Mouse (Mus musculus): Measurements from ENCODE around the gene Krtap21-1. TPM values are rescaled to one million over a fixed set of nuclear protein-coding genes. Genes with fewer than 3 reads are reported as not detected.

The Krtap21-1 gene
- polyA plus RNA-seq (2015; fragmentation: Nextera tagmentation; extraction: Ambion mirVana): not detected in 2 replicates

DNA sequence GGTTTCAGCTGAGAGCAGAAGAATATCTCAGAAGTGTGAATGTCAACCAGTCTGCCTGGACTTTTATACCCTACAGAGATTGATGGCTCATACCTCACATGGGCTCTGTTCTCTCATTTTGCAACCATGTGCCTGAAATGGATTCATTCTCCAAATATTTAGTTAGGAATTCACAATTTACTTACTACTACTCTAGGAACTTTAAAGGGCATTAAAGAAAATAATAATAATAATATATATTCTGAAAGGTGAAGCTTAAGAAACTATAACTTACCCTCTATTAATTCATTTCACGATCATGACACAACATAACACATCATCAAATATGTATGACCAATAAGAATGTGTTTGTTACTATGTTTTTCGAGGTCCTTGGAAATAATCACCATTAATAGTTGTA, at the start of gene Krtap21-1:
Gene Krtap21-1 (minus strand): TSS at position 101 of the 400 bp plus-strand sequence.
- Histone ChIP-seq H3K9ac (ENCODE audit: low read depth, low read length) (no peak within 1 kb of the TSS), H3K36me3 (ENCODE audit: control insufficient read depth, insufficient read depth, low read length) (no peaks in the 10 kb centered on the region), H3K27ac (ENCODE audit: low read length) (no peak within 1 kb of the TSS), H3K27me3 (replicated peaks; ENCODE audit: control insufficient read depth, insufficient read depth, low read length) (no peaks in the 10 kb centered on the region), H3K4me2 (ENCODE audit: low read depth, low read length) (no peak within 1 kb of the TSS), H3K9me3 (ENCODE audit: control insufficient read depth, low read length) (no peaks in the 10 kb centered on the region), H3K4me1 (ENCODE audit: control insufficient read depth, insufficient read depth, low read length) (no peaks in the 10 kb centered on the region), H3K4me3 (ENCODE audit: low read length) (no peak within 1 kb of the TSS)
- ATAC-seq: no peak
- 81% methylated on average over 2 of the region's 2 CpGs for WGBS

DNA sequence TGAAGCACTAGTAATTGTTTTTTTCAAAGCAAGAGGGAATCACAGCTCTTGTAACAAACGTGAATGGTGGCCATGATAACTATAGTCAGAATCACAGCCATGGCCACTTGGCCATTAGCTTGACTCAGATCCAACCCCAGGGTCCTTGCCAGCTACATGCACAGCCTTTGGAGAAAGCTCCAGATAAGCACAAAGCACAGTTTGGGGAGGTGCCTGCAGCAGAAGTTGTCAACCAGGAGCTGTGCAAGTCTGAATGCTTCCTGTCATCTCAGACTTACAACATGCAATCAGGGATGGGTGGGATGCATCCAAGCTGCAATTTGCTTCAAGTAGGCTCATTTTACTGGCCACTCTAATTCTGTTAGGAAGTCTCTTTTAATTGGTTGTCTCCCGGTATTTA, 25.9 kb upstream of the Krtap21-1 start:
- H3K27me3 ChIP-seq (replicated peaks; ENCODE audit: control insufficient read depth, insufficient read depth, low read length): no peaks in the 10 kb centered on the region
- 86% methylated on average over 2 of the region's 2 CpGs for WGBS
- no peaks in the 10 kb centered on the region for H3K4me1 ChIP-seq (ENCODE audit: control insufficient read depth, insufficient read depth, low read length)
- no peak overlapping the region for H3K27ac ChIP-seq (ENCODE audit: low read length)
- H3K9ac ChIP-seq (ENCODE audit: low read depth, low read length): no peak overlapping the region
- H3K4me3 ChIP-seq (ENCODE audit: low read length): no peak overlapping the region
- ATAC-seq: no peak
- no peaks in the 10 kb centered on the region for H3K9me3 ChIP-seq (ENCODE audit: control insufficient read depth, low read length)
- no peaks in the 10 kb centered on the region for H3K36me3 ChIP-seq (ENCODE audit: control insufficient read depth, insufficient read depth, low read length)
- no peak overlapping the region for H3K4me2 ChIP-seq (ENCODE audit: low read depth, low read length)

DNA sequence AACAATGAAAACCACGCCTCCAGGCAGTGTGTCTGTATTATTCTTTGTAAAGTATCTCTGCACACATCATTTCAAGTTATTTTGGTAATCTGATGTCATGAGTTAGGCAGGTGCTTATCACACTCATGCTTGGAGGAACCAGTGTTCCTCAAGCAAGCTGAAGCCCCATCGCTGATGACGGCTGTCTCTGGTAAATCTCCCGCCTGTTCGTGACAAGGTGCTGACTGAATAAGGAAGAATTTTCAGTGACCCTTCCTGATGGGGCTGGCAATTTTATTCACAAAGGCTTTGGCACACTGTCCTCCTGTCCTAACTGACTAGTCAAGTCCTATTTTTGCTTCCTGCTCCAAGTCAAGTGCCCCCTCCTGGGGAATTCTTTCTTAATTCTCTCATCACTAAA, 21.6 kb upstream of the Krtap21-1 start:
- Histone ChIP-seq H3K4me1 (ENCODE audit: control insufficient read depth, insufficient read depth, low read length) (no peaks in the 10 kb centered on the region), H3K9ac (ENCODE audit: low read depth, low read length) (no peak overlapping the region), H3K9me3 (ENCODE audit: control insufficient read depth, low read length) (no peaks in the 10 kb centered on the region), H3K27ac (ENCODE audit: low read length) (no peak overlapping the region), H3K27me3 (replicated peaks; ENCODE audit: control insufficient read depth, insufficient read depth, low read length) (no peaks in the 10 kb centered on the region), H3K4me2 (ENCODE audit: low read depth, low read length) (no peak overlapping the region), H3K36me3 (ENCODE audit: control insufficient read depth, insufficient read depth, low read length) (no peaks in the 10 kb centered on the region), H3K4me3 (ENCODE audit: low read length) (no peak overlapping the region)
- no peak for ATAC-seq
- WGBS: 85% methylated on average over 5 of the region's 5 CpGs

DNA sequence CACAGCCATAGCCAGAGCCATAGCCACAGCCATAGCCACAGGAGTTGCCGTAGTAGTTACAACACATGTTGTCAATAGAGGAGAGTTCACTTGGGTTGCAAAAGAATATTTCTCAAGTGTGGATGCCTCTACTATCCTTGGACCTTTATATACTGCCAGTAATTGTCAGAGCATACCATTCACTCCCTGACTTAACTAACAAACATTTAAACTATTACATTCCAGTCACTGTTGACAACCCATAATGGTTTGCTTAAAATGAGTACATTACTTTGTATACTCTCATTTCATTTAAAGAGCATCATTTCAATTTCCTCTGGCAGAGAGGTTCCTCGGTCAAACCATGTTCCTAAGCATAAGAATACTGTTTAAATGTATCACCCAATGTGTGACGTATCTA, 16.3 kb upstream of the Krtap21-1 start, which contains the start of gene Krtap6-2:
Gene Krtap6-2 (minus strand): TSS at position 101 of the 400 bp plus-strand sequence.
- H3K27ac ChIP-seq (ENCODE audit: low read length): no peak within 1 kb of the TSS

DNA sequence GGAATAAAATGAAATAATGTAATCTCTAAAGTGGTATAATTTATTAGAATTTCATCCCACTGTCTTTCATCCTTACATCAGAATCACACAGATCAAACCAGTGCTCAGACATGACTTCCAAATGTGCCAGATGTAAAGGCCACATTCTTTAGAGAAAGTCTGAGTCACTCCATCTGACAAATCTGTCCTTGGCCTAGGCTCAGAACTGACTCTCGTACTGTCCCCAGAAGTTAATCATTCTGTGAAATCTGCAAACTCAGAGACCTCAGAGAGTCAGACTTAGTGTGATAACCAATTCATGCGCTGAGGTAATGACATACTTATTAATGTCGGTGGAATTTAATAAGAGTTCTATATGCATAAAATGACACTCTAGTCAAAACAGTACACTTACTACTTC, 12.6 kb upstream of the Krtap21-1 start:
- Histone ChIP-seq H3K4me3 (ENCODE audit: low read length) (no peak overlapping the region), H3K36me3 (ENCODE audit: control insufficient read depth, insufficient read depth, low read length) (no peaks in the 10 kb centered on the region), H3K27me3 (replicated peaks; ENCODE audit: control insufficient read depth, insufficient read depth, low read length) (no peaks in the 10 kb centered on the region), H3K9me3 (ENCODE audit: control insufficient read depth, low read length) (no peaks in the 10 kb centered on the region), H3K9ac (ENCODE audit: low read depth, low read length) (no peak overlapping the region), H3K4me2 (ENCODE audit: low read depth, low read length) (no peak overlapping the region), H3K4me1 (ENCODE audit: control insufficient read depth, insufficient read depth, low read length) (no peaks in the 10 kb centered on the region), H3K27ac (ENCODE audit: low read length) (no peak overlapping the region)
- no peak for ATAC-seq
- 86% methylated on average over 3 of the region's 3 CpGs for WGBS

More for the DNA sequence above, 16.3 kb upstream of the Krtap21-1 start, which contains the start of gene Krtap6-2:
- H3K4me2 ChIP-seq (ENCODE audit: low read depth, low read length): no peak within 1 kb of the TSS
- no peaks in the 10 kb centered on the region for H3K4me1 ChIP-seq (ENCODE audit: control insufficient read depth, insufficient read depth, low read length)
- ATAC-seq: no peak
- no peaks in the 10 kb centered on the region for H3K9me3 ChIP-seq (ENCODE audit: control insufficient read depth, low read length)
- H3K27me3 ChIP-seq (replicated peaks; ENCODE audit: control insufficient read depth, insufficient read depth, low read length): no peaks in the 10 kb centered on the region
- H3K4me3 ChIP-seq (ENCODE audit: low read length): no peak within 1 kb of the TSS
- 89% methylated on average over 3 of the region's 3 CpGs for WGBS
- H3K36me3 ChIP-seq (ENCODE audit: control insufficient read depth, insufficient read depth, low read length): no peaks in the 10 kb centered on the region
- H3K9ac ChIP-seq (ENCODE audit: low read depth, low read length): no peak within 1 kb of the TSS

DNA sequence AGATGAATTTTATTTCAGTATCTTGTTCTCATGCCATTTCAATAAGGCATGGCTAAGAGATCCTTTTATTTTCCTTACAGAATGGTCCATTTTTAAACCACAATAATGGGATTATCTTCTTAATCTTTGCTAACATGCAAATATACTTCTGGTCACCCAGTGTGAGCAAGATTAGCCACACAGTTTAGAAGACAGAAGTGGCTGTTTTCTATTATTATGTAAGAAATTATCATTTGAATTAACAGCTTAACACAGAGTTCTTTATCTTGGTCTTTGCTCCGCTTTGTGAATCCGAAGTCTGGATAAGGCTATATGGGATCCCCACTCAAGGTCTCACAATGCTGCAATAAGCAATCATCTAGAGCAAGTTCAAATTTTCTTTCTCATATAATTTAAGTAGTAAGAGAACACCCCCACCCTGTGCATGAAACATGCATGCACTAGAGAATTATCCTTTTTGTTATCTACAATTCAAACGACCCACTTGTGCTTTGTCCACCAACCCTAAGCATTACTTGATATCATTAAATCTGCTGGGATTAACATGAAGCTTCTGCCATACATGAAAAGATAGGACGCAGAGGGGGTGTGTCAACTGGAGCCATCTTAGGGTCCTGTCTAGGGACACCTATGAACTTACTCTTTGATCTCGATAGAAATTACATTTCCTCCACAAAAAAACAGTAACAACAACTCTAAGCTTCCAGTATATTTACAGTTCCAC, 6.8 kb upstream of the Krtap21-1 start:
- ATAC-seq: no peak
- 78% methylated on average over 5 of the region's 5 CpGs for WGBS
- Histone ChIP-seq H3K9ac (ENCODE audit: low read depth, low read length) (no peak overlapping the region), H3K27ac (ENCODE audit: low read length) (no peak overlapping the region), H3K4me1 (ENCODE audit: control insufficient read depth, insufficient read depth, low read length) (no peaks in the 10 kb centered on the region), H3K4me2 (ENCODE audit: low read depth, low read length) (no peak overlapping the region), H3K4me3 (ENCODE audit: low read length) (no peak overlapping the region), H3K27me3 (replicated peaks; ENCODE audit: control insufficient read depth, insufficient read depth, low read length) (no peaks in the 10 kb centered on the region), H3K36me3 (ENCODE audit: control insufficient read depth, insufficient read depth, low read length) (no peaks in the 10 kb centered on the region), H3K9me3 (ENCODE audit: control insufficient read depth, low read length) (no peaks in the 10 kb centered on the region)

DNA sequence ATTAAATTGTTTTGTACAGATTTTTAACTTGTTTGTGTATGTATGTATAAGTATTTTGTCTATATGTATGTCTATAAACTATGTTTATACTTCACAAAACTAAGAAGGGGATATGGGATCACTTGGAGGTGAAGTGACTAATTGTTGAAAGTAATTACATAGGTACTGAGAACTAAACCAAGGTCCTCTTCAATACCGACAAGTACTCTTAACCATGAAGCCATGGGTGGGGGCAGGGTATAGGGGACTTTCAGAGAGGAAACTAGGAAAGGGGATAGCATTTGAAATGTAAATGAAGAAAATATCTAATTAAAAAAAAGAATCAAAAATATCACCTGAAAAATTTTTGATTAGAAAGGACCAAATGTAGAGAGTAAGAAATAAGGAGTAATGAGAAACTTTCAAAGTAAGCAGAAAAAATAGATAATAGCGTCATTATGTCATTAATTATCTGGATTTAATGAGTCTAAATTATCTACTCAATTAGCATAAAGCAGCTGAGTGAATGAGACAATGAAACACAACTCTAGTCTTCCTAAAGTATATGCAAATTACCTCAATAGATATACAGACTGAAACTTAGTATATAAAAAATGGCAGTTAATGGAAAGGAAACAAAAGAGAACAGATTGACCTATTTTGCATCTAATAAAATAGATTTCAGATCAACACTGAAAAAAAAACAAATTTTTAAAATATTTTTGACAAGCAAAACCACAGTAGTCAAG, 30.8 kb downstream of the Krtap21-1 start:
- WGBS: 78% methylated on average over 2 of the region's 2 CpGs
- Histone ChIP-seq H3K27ac (ENCODE audit: low read length) (no peak overlapping the region), H3K36me3 (ENCODE audit: control insufficient read depth, insufficient read depth, low read length) (no peaks in the 10 kb centered on the region), H3K9me3 (ENCODE audit: control insufficient read depth, low read length) (no peaks in the 10 kb centered on the region), H3K4me1 (ENCODE audit: control insufficient read depth, insufficient read depth, low read length) (no peaks in the 10 kb centered on the region), H3K4me2 (ENCODE audit: low read depth, low read length) (no peak overlapping the region), H3K4me3 (ENCODE audit: low read length) (no peak overlapping the region), H3K27me3 (replicated peaks; ENCODE audit: control insufficient read depth, insufficient read depth, low read length) (no peaks in the 10 kb centered on the region), H3K9ac (ENCODE audit: low read depth, low read length) (no peak overlapping the region)
- no peak for ATAC-seq

Other genes with a start within 250 kb of the Krtap21-1 start
- not detected in 2 replicates for gene Gm9789, start 245.9 kb downstream of the Krtap21-1 start, polyA plus RNA-seq (2015; fragmentation: Nextera tagmentation; extraction: Ambion mirVana)
- not detected in 2 replicates for gene Gm7735, start 234.4 kb downstream of the Krtap21-1 start, polyA plus RNA-seq (2015; fragmentation: Nextera tagmentation; extraction: Ambion mirVana)
- gene 1110057P08Rik, start 229.1 kb downstream of the Krtap21-1 start, polyA plus RNA-seq (2015; fragmentation: Nextera tagmentation; extraction: Ambion mirVana): not detected in 2 replicates
- not detected in 2 replicates for gene Krtap20-2, start 198.0 kb downstream of the Krtap21-1 start, polyA plus RNA-seq (2015; fragmentation: Nextera tagmentation; extraction: Ambion mirVana)
- gene Krtap6-2, start 16.2 kb upstream of the Krtap21-1 start, polyA plus RNA-seq (2015; fragmentation: Nextera tagmentation; extraction: Ambion mirVana): not detected in 2 replicates
- gene Krtap8-1, start 84.1 kb upstream of the Krtap21-1 start, polyA plus RNA-seq (2015; fragmentation: Nextera tagmentation; extraction: Ambion mirVana): not detected in 2 replicates
- gene Krtap7-1, start 104.5 kb upstream of the Krtap21-1 start, polyA plus RNA-seq (2015; fragmentation: Nextera tagmentation; extraction: Ambion mirVana): not detected in 2 replicates
- not detected in 2 replicates for gene Krtap11-1, start 167.3 kb upstream of the Krtap21-1 start, polyA plus RNA-seq (2015; fragmentation: Nextera tagmentation; extraction: Ambion mirVana)

Measured in intestine, embryonic 16.5 days (tissue).